Mouse (Mus musculus) liver, embryonic 13.5 days (tissue): ENCODE results near the gene P4ha2. TPM values are rescaled to one million over a fixed set of nuclear protein-coding genes. Genes with fewer than 3 reads are reported as not detected.

Source experiments
- ATAC-seq: fragments of 200-750 bp; cut with Nextera tagmentation; 2 replicates; pipeline ENCODE4 v1.8.0; 2017; ENCODE audit warnings: low read depth, mild to moderate bottlenecking, moderate number of reproducible peaks, moderate library complexity
- DNase-seq: peaks from one replicate; pipeline ENCODE4 v3.0.0; 2022
- H3K27ac ChIP-seq: fragments of 300-500 bp; sonication (generic); 2 replicates; pipeline ENCODE4 v1.5.1; 2015; ENCODE audit warnings: moderate library complexity, mild to moderate bottlenecking, inconsistent platforms
- H3K27me3 ChIP-seq: fragments of 300-500 bp; sonication (generic); 2 replicates; pipeline ENCODE4 v1.6.1; 2015; ENCODE audit warnings: mild to moderate bottlenecking, inconsistent platforms
- H3K36me3 ChIP-seq: fragments of 300-500 bp; sonication (generic); 2 replicates; pipeline ENCODE4 v1.6.1; 2015; ENCODE audit warnings: mild to moderate bottlenecking, inconsistent platforms
- H3K4me1 ChIP-seq: fragments of 300-500 bp; sonication (generic); replicated peaks from 2 replicates; pipeline ENCODE4 v1.6.1; 2015; ENCODE audit warnings: inconsistent platforms
- H3K4me2 ChIP-seq: fragments of 300-500 bp; sonication (generic); 2 replicates; pipeline ENCODE4 v1.6.1; 2015; ENCODE audit warnings: inconsistent platforms, mild to moderate bottlenecking, moderate library complexity
- H3K4me3 ChIP-seq: fragments of 300-500 bp; sonication (generic); replicated peaks from 2 replicates; pipeline ENCODE4 v1.5.1; 2015; ENCODE audit warnings: mild to moderate bottlenecking, inconsistent platforms
- H3K9ac ChIP-seq: fragments of 300-500 bp; sonication (generic); 2 replicates; pipeline ENCODE4 v1.6.1; 2015; ENCODE audit warnings: mild to moderate bottlenecking, inconsistent platforms
- H3K9me3 ChIP-seq: fragments of 300-500 bp; sonication (generic); replicated peaks from 2 replicates; pipeline ENCODE4 v1.6.1; 2016; ENCODE audit warnings: inconsistent platforms
- WGBS: fragments of 180-500 bp; shearing (Covaris S2); methylation state at CpG from one replicate; pipeline ENCODE4 v1.1.7; 2015; ENCODE audit not compliant: insufficient replicate concordance; 5-methylcytosine and 5-hydroxymethylcytosine counted together
- polyA plus RNA-seq: library from polyadenylated mRNA; unstranded; fragments of >200 nt; fragmentation: Nextera tagmentation; extraction: Ambion mirVana; gene quantifications from 2 replicates; pipeline ENCODE4 v1.2.1, GENCODE M21; 2015

Gene P4ha2
- polyA plus RNA-seq, 1 experiment from 2014 or later, result 4.4 TPM

DNA sequence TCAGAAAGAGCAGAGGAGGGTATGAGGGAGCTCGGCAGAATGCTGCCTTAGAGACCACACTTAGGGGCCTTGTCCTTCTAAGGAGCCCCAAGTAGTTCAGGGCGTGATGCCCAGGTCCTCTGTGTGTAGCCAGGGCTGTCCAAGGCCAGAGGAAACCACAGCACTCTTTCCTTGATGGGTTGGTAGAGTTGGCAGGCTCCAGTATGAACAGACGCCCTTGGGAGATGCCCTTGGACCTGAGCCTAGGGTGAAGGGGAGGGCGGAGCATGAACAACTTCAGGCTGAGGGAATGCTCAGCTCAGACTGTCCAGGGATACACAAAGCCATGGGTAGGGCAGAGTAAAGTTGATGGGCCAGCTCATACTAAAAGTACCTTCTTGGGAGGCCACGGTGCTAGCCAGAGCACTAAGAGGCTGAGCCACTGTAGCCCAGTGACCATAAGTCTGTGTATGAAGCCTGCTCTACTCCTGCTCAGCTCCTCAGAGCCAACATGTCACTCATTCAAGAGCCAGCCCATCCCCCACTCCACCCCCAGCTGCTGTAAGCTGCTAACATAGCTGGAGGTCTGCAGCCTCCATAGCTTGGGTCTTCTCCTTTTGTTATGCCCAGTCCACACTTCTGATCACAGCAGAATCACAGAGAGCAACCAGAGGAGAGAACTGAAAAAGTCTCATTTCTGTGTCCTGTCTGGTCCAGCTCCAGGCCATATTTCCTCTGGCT lies 28.0 kb upstream of the P4ha2 start:
- Histone ChIP-seq H3K4me2 (no peak overlapping the region), H3K4me1 (peaks cover 6% of the 10 kb centered on the region; the same call in 1 of the 2 replicates), H3K27me3 (peaks cover 82% of the 10 kb centered on the region), H3K9ac (no peak overlapping the region), H3K27ac (no peak overlapping the region), H3K4me3 (no peak overlapping the region), H3K36me3 (no peaks in the 10 kb centered on the region), H3K9me3 (no peaks in the 10 kb centered on the region)
- ATAC-seq (no peak), DNase-seq (no peak)
- WGBS, result 65% methylated on average over 5 of the region's 5 CpGs

DNA sequence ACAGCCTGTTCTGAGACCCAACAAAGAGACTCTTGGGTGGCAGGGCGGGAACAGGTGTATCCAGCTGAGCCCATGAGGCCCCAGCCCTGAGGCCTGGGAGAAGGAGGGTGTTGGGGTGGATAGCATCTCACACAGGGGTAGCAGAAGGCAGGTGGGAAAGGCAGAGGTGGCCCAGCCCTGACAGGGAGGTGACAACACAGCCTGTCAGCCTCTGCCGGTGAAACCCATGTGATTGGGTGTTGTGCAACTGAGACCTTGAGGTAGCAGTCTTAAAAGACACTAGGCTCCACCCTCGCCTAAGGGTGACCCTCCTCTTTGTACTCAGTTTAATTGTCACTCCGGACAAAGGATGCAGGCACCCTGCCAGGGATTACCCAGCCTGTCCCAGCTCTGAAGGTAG lies 26.6 kb upstream of the P4ha2 start:
- no peak for ATAC-seq
- 27% methylated on average over 4 of the region's 4 CpGs for WGBS
- no peak overlapping the region for H3K27ac ChIP-seq

DNA sequence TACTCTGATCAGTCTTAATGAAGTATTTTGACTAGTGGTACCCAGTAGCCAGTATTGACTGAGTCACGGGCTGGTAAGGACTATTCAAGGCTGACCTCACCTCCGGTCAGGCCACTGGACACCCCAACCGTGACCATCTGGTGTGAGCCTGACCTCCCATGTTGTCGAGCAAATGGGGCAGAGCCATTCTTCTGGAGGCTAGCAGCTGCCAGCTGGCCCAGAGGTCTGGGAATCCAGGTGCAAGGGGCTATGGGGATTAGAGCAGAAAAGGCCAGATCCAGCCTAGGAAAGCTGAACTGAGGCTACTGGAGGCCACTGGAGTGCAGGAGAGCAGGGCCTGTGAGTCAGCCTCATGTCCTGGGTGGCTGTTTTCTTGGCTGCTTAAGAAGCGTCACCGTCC lies 24.5 kb upstream of the P4ha2 start:
- no peaks in the 10 kb centered on the region for H3K4me1 ChIP-seq
- ATAC-seq (no peak), DNase-seq (no peak)
- no peak overlapping the region for H3K4me3 ChIP-seq
- no peak overlapping the region for H3K27ac ChIP-seq
- peaks cover 48% of the 10 kb centered on the region for H3K27me3 ChIP-seq
- no peak overlapping the region for H3K9ac ChIP-seq
- 75% methylated on average over 6 of the region's 6 CpGs for WGBS
- H3K36me3 ChIP-seq, result no peaks in the 10 kb centered on the region
- no peaks in the 10 kb centered on the region for H3K9me3 ChIP-seq
- no peak overlapping the region for H3K4me2 ChIP-seq

More for the DNA sequence above, 26.6 kb upstream of the P4ha2 start:
- Histone ChIP-seq H3K4me3 (no peak overlapping the region), H3K36me3 (no peaks in the 10 kb centered on the region), H3K27me3 (peaks cover 68% of the 10 kb centered on the region), H3K4me2 (no peak overlapping the region), H3K4me1 (peaks cover 4% of the 10 kb centered on the region; the same call in 1 of the 2 replicates), H3K9me3 (no peaks in the 10 kb centered on the region), H3K9ac (no peak overlapping the region)
- no peak for DNase-seq

DNA sequence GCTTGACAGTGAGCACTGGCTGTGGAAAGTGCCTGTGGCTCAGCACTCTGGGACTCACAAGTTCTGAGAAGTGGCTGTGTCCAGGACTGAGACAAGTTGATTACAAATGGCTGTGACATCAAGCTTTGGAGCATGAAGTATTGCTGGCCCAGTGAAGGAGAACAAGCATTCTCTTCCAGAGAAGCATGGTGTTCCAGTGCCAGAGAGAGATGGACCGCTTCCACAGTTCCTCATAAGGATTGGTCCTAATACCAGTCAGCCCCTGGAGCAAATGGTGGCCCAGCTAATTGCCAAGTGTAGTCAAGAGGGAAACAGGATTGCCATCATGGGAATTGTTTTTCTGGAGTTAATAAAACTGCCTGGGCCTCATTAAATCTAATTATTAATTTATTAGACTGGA lies 23.8 kb upstream of the P4ha2 start:
- Histone ChIP-seq H3K27ac (no peak overlapping the region), H3K4me3 (no peak overlapping the region), H3K4me2 (no peak overlapping the region), H3K9me3 (no peaks in the 10 kb centered on the region), H3K4me1 (no peaks in the 10 kb centered on the region), H3K36me3 (no peaks in the 10 kb centered on the region), H3K9ac (no peak overlapping the region), H3K27me3 (peaks cover 40% of the 10 kb centered on the region)
- no peak for ATAC-seq
- 81% methylated on average over 1 of the region's 1 CpGs for WGBS
- DNase-seq, result no peak

DNA sequence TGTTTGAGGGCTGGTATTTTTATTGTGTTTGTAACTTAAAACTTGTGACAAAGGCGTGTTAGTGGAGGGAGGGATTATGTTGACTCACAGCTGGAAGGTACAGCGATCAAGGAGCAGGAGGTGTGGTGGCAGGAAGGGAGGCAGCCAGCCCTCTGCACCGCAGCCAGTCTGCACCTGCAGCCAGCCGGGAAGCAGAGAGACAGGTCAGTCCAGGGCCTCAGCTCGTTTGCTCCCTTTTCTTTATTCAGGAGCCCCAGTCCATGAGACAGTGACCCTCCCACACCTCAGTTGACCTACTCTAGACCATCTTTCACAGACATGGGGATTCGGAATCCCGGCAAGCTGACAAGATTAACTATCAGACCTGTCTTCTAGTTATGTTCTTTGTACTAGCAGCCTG lies 19.5 kb upstream of the P4ha2 start:
- ATAC-seq (no peak), DNase-seq (no peak)
- no peaks in the 10 kb centered on the region for H3K9me3 ChIP-seq
- H3K4me3 ChIP-seq, result no peak overlapping the region
- H3K27ac ChIP-seq, result no peak overlapping the region
- no peak overlapping the region for H3K9ac ChIP-seq
- 37% methylated on average over 7 of the region's 7 CpGs for WGBS
- H3K27me3 ChIP-seq, result peaks cover 6% of the 10 kb centered on the region; the same call in 1 of the 2 replicates
- H3K36me3 ChIP-seq, result no peaks in the 10 kb centered on the region
- H3K4me2 ChIP-seq, result no peak overlapping the region
- 0 out of 2 replicates have a peak, but pooled peaks cover 4% of the 10 kb centered on the region for H3K4me1 ChIP-seq

DNA sequence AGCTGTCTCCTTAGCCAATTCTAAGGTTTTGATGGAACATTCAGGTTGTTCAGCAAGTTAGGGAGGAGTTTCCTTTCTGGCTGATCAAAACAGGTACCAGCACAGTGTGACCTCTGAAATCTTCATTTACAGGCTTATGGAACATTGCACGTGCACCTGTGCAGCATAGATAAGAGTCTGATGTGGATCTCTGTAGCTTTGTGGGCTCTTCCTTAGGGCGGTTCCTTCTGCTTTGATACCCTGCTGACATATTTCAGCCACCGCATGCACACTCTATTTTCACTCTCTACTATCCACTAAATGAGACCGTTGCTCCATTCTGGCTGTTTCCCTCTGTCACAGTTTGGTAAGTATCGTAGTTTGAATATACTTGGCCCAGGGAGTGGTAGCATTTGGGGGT lies 17.2 kb upstream of the P4ha2 start:
- no peak overlapping the region for H3K4me2 ChIP-seq
- H3K9ac ChIP-seq, result no peak overlapping the region
- ATAC-seq (no peak), DNase-seq (no peak)
- H3K36me3 ChIP-seq, result no peaks in the 10 kb centered on the region
- 0 out of 2 replicates have a peak, but pooled peaks cover 4% of the 10 kb centered on the region for H3K4me1 ChIP-seq
- no peaks in the 10 kb centered on the region for H3K9me3 ChIP-seq
- no peak overlapping the region for H3K27ac ChIP-seq
- WGBS, result 54% methylated on average over 5 of the region's 5 CpGs
- no peaks in the 10 kb centered on the region for H3K27me3 ChIP-seq
- no peak overlapping the region for H3K4me3 ChIP-seq

DNA sequence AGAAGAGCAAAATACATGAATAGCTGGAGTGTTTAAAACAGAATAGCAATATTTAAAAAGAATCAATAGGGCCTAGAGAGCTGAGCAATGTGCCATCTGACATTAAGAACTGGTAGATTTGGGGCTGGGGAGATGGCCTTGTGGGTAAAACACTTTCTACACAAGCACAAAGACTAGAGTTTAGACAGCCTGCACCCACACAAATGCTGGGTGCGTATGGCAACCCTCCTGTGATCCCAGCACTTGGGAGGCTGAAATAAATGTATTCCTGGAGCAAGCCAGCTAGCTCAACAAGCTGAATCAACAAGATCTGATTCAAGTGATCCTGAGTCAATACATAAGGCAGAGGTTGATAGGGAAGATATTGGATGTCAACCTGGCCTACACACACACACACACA lies 14.9 kb upstream of the P4ha2 start:
- Histone ChIP-seq H3K4me3 (no peak overlapping the region), H3K9ac (no peak overlapping the region), H3K27ac (no peak overlapping the region), H3K27me3 (no peaks in the 10 kb centered on the region), H3K4me1 (0 out of 2 replicates have a peak, but pooled peaks cover 4% of the 10 kb centered on the region), H3K36me3 (no peaks in the 10 kb centered on the region), H3K9me3 (no peaks in the 10 kb centered on the region), H3K4me2 (no peak overlapping the region)
- 75% methylated on average over 1 of the region's 1 CpGs for WGBS
- DNase-seq (no peak), ATAC-seq (no peak)

DNA sequence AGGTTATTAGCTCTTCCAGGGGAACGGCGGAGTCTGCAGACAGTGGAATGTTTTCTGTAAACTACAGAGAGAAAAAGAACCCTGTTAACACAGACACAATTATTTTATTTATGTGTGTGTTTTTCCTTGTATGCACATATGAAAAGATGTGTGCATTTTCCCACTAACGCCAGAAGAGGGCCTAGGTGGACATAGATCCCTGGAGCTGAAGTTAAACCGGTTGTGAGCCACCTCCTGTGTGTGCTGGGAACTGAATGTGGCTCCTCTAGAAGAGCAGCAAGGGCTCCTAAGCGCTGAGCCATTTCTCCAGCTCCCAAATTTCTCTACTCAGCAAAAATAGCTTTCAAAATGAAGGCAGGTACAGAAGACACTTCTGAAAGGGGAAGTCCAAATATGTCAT lies 14.1 kb upstream of the P4ha2 start:
- Histone ChIP-seq H3K36me3 (no peaks in the 10 kb centered on the region), H3K27ac (no peak overlapping the region), H3K4me3 (no peak overlapping the region), H3K4me2 (no peak overlapping the region), H3K9me3 (no peaks in the 10 kb centered on the region), H3K9ac (no peak overlapping the region), H3K4me1 (0 out of 2 replicates have a peak, but pooled peaks cover 4% of the 10 kb centered on the region), H3K27me3 (no peaks in the 10 kb centered on the region)
- DNase-seq (no peak), ATAC-seq (no peak)
- WGBS, result 58% methylated on average over 5 of the region's 5 CpGs

DNA sequence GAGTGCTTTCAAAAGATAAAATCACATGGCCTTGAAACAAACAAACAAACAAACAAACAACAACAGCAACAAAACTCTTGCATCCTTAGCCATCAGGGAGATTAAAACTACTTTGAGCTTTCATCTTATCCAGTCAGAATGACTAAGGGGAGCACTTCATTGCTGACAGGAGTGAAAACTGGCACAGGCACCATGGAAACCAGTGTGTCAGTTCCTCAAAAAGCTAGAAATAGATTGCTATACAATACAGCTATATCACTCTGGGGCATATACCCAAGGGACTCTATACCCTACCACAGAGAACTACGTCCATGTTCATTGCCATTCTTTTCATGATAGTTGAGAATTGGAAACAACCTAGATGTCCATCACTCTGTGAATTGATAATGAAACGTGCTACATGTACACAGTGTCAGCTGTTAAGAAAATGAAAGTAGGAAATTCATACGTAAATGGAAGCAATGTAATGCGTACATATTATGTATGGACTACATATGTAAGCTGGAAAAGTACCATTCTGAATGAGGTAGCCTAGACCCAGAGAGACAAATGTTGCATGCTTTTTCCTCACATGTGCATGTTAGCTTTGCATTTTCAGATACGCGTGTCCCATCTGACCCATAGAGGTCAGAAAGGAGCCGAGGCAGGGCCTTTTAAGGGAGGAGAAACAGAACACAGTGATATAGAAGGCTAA lies 11.5 kb upstream of the P4ha2 start:
- WGBS, result 72% methylated on average over 7 of the region's 7 CpGs
- H3K4me1 ChIP-seq, result peaks cover 10% of the 10 kb centered on the region; the same call in 1 of the 2 replicates
- no peak for DNase-seq

DNA sequence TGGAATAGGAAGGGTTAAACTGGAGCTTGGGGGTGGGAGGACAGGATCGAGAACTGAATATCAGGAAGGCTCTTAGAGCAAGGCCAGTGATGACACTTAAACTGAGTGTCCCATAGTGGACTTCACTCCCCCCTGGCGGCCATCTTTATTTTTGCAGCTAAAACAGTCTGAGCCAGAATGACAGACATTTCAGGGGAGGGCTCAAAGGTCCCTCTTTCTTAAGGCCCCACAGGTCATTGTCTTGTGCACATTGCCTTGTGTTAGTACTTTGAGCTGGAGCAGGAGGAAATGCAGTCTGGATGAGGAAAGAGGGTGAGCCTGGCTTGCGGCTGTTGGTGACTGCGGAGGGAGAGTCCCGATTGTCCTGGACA lies 11.0 kb upstream of the P4ha2 start:
- ATAC-seq, result peak; percentile 43; the same call in 1 of the 2 replicates
- no peak overlapping the region for H3K27ac ChIP-seq
- H3K27me3 ChIP-seq, result no peaks in the 10 kb centered on the region
- no peak overlapping the region for H3K4me3 ChIP-seq
- peaks cover 10% of the 10 kb centered on the region; the same call in 1 of the 2 replicates for H3K4me1 ChIP-seq
- H3K9ac ChIP-seq, result no peak overlapping the region
- DNase-seq, result peak; percentile 59
- no peaks in the 10 kb centered on the region for H3K9me3 ChIP-seq
- H3K36me3 ChIP-seq, result no peaks in the 10 kb centered on the region
- WGBS, result 55% methylated on average over 5 of the region's 5 CpGs
- no peak overlapping the region for H3K4me2 ChIP-seq

More for the DNA sequence above, 11.5 kb upstream of the P4ha2 start:
- H3K9ac ChIP-seq, result no peak overlapping the region
- ATAC-seq, result no peak
- H3K36me3 ChIP-seq, result no peaks in the 10 kb centered on the region
- H3K27ac ChIP-seq, result no peak overlapping the region
- no peak overlapping the region for H3K4me3 ChIP-seq
- no peaks in the 10 kb centered on the region for H3K27me3 ChIP-seq
- no peak overlapping the region for H3K4me2 ChIP-seq
- H3K9me3 ChIP-seq, result no peaks in the 10 kb centered on the region

DNA sequence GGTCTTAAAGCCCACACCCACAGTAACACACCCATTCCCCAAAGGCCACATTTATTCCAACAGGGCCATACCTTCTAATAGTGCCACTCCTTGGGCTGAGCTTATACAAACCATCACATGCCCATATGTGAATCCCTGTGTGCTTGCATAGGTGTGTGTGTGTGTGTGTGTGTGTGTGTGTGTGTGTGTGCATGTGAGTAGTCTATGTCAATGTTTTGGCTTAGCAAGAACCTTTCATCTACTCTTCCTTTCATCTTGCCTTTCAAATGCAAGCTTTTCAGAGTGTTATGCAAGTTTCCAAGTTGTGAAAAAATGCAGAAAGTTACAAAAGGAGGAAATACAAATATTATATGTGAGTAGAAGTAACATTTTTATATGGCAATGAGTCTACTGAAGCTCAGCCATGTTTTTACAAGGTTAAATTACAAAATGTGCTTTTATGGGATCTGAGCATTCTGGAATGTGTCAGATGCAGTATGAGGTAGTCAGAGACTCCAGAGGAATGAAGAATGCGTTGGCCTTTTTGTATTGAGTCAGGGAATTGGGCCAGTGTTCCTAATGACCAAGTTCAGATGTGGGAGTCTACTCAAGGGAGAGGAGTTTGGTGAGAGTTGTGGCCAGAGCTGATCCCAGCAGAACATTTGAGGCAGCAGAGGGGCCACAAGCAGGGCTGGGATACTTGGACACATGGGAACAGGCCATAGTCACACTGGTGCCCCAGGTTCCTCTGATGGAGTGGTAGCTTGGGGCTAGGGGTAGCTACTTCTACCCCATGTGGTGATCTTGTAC lies 9.6 kb upstream of the P4ha2 start:
- Histone ChIP-seq H3K4me2 (no peak overlapping the region), H3K27ac (no peak overlapping the region), H3K9me3 (no peaks in the 10 kb centered on the region), H3K36me3 (no peaks in the 10 kb centered on the region), H3K4me1 (peaks cover 10% of the 10 kb centered on the region; the same call in 1 of the 2 replicates), H3K9ac (no peak overlapping the region), H3K4me3 (no peak overlapping the region), H3K27me3 (no peaks in the 10 kb centered on the region)
- DNase-seq, result no peak
- no peak for ATAC-seq
- 51% methylated on average over 1 of the region's 1 CpGs for WGBS
